ENCODE assay signal across 9 mouse cellular contexts in the genomic region with DNA sequence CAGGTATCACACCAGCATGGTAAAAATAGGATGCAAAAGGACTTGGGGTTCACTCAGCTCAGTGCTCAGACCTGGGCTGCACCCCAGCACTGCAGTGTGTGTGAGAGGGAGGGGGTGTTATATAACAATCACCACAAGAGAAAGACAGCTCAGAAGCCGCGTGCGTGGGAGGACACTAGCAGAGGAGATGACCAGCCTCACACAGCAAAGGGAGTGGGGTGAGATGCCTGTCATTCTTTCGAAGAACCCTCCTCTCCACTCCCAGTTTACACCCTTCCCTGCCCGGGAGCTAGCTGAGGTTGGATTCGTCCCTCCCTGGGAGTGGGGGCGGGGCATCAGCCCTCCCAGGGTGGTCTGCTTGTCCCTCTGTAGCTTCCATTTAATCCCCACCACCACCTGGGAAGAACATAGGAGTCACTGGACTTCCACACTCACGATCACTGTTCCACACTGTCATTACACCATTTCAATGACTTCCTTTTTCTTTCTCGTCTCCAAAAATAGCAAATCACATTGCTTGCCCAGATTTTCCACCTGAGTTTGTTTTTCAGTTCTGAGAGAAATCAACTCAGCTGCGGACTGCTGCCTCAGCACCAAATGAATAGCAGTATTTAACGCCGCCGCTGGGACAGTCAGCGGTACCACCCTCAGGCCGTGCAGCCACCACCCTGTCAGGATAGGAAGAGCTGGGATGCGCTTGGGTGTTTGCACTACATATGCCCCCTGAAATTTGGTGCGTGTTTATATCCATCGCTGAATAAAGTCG. TPM values are rescaled to one million over a fixed set of nuclear protein-coding genes. Genes with fewer than 3 reads are reported as not detected.
DNase-seq lines count a peak whose midpoint lies in the region; ATAC-seq and TF ChIP-seq lines count a peak whose summit lies in the region.
"Had no signal": no experiment of that assay in that cellular context is flagged by ENCODE, and none has a peak within 500 bp of the region (broad histone marks: within the 10 kb centered on the region; RNA-seq: fewer than 3 reads in every experiment).

No protein-coding gene starts in this region.

- peak overlapping the region; percentile 16 for H3K4me3 ChIP-seq in hindbrain, embryonic 14.5 days (replicated peaks; ENCODE audit: low read length)
- H3K4me3 ChIP-seq in lung, postnatal 0 days (ENCODE audit: low read depth, low read length) = peak overlapping the region; percentile 24; the same call in 1 of the 2 replicates
- H3K4me3 ChIP-seq: erythroblast, embryonic 14.5 days had no signal

- no peak overlapping the region for H3K27ac ChIP-seq in hindbrain, embryonic 14.5 days
- no peak overlapping the region for H3K27ac ChIP-seq in lung, postnatal 0 days (ENCODE audit: low read length)

- H3K27me3 ChIP-seq in hindbrain, embryonic 14.5 days (ENCODE audit: control insufficient read depth, insufficient read depth, low read length) = no peaks in the 10 kb centered on the region
- no peaks in the 10 kb centered on the region for H3K27me3 ChIP-seq in lung, postnatal 0 days (replicated peaks; ENCODE audit: insufficient read depth, low read length)

- no peak; the same call in 1 of the 2 replicates for TF ChIP-seq CTCF in lung, postnatal 0 days (IDR thresholded peaks at IDR 0.05)

- 0 out of 2 replicates have a peak, but pooled peaks have one; percentile 31 for ATAC-seq in hindbrain, embryonic 14.5 days (ENCODE audit: low FRiP score)
- ATAC-seq in lung, postnatal 0 days = peak; percentile 43

- TF ChIP-seq EP300 in lung, postnatal 0 days (IDR thresholded peaks at IDR 0.05) = no peak

- H3K4me2 ChIP-seq in hindbrain, embryonic 14.5 days (replicated peaks) = peak overlapping the region; percentile 44
- H3K4me2 ChIP-seq in lung, postnatal 0 days (replicated peaks; ENCODE audit: low read depth, low read length) = peak overlapping the region; percentile 55

- no peaks in the 10 kb centered on the region for H3K4me1 ChIP-seq in hindbrain, embryonic 14.5 days (replicated peaks; ENCODE audit: control insufficient read depth, insufficient read depth, low read length)
- H3K4me1 ChIP-seq in lung, postnatal 0 days (ENCODE audit: insufficient read depth, low read depth, low read length) = no peaks in the 10 kb centered on the region

- WGBS in hindbrain, embryonic 14.5 days = 6% methylated on average over 19 of the region's 19 CpGs
- WGBS in lung, postnatal 0 days = 8% methylated on average over 19 of the region's 19 CpGs

- peak overlapping the region; percentile 39; the same call in 1 of the 2 replicates for H3K9ac ChIP-seq in hindbrain, embryonic 14.5 days
- H3K9ac ChIP-seq in lung, postnatal 0 days (replicated peaks; ENCODE audit: low read depth) = no peak overlapping the region

- peak; percentile 92 for DNase-seq in Muller cell, postnatal 12 days (ENCODE audit: inconsistent ontology term)
- peak; percentile 82 for DNase-seq in cerebellum, adult 8-10 months
- DNase-seq in frontal cortex, postnatal 36 days (ENCODE audit: low spot score in 2 of 2) = peak; percentile 82 to 88
- DNase-seq in hindbrain, embryonic 14.5 days (ENCODE audit: low spot score) = no peak
- DNase-seq in layer of hippocampus, postnatal 36 days = peak; percentile 67 to 75
- DNase-seq in lung, postnatal 0 days (ENCODE audit: low spot score) = no peak
- DNase-seq in retina, embryonic 14.5 days (ENCODE audit: low spot score) = peak; percentile 34
- DNase-seq in MN1 (ENCODE audit: low spot score) = no peak

- H3K36me3 ChIP-seq in hindbrain, embryonic 14.5 days (replicated peaks; ENCODE audit: control insufficient read depth, insufficient read depth) = no peaks in the 10 kb centered on the region
- no peaks in the 10 kb centered on the region for H3K36me3 ChIP-seq in lung, postnatal 0 days (ENCODE audit: insufficient read depth, low read length)

- H3K9me3 ChIP-seq in hindbrain, embryonic 14.5 days (ENCODE audit: control insufficient read depth, low read length) = no peaks in the 10 kb centered on the region
- H3K9me3 ChIP-seq in lung, postnatal 0 days (ENCODE audit: low read length) = no peaks in the 10 kb centered on the region

RNA-seq across cellular contexts. Expression of a gene that starts 26.8 kb away (rescaled TPM):
- polyA plus RNA-seq in hindbrain, embryonic 14.5 days (2014; fragmentation: Nextera tagmentation; extraction: Ambion mirVana) = 49.8 and 52.7 TPM in 2 replicates
- total RNA-seq in layer of hippocampus, postnatal 36 days (2021) = 100 to 1,000 TPM; 435 to 445 TPM
- polyA plus RNA-seq in lung, postnatal 0 days (2015; fragmentation: Nextera tagmentation; extraction: Ambion mirVana) = 5.5 and 6.3 TPM in 2 replicates

RNA-seq across cellular contexts. Expression of a gene that starts 29.1 kb away (rescaled TPM):
- polyA plus RNA-seq in hindbrain, embryonic 14.5 days (2014; fragmentation: Nextera tagmentation; extraction: Ambion mirVana) = 5.2 and 5.7 TPM in 2 replicates
- 1 to 10 TPM; 4.8 to 6.0 TPM for total RNA-seq in layer of hippocampus, postnatal 36 days (2021)
- 167 and 208 TPM in 2 replicates for polyA plus RNA-seq in lung, postnatal 0 days (2015; fragmentation: Nextera tagmentation; extraction: Ambion mirVana)
- polyA plus RNA-seq: erythroblast, embryonic 14.5 days had no signal

Comparison
In these comparisons a context has a peak if more than half of its experiments do, and no peak if none do; other contexts are left out.
1. DNase-seq: peak in Muller cell, postnatal 12 days (single experiment), cerebellum, adult 8-10 months (single experiment), frontal cortex, postnatal 36 days (2 of 2), layer of hippocampus, postnatal 36 days (2 of 2) and retina, embryonic 14.5 days (single experiment); none in hindbrain, embryonic 14.5 days (single experiment), lung, postnatal 0 days (single experiment) and MN1 (single experiment).
2. RNA of a gene that starts 29.1 kb away (polyA plus RNA-seq): 167 to 208 TPM in lung, postnatal 0 days; 5.2 to 5.7 TPM in hindbrain, embryonic 14.5 days; every median in the first group is over 10 times any median in the second.